Mouse (Mus musculus) ES-Bruce4 (cell line): ENCODE data around the gene Echdc2.
"Not testable (repeated sequence)": the region's sequence is repeated elsewhere in the genome, so short reads cannot be mapped to it uniquely, and the experiment has no call there.

Source experiments
- CTCF ChIP-seq: IDR thresholded peaks from one replicate; pipeline ENCODE4 v1.8.1; 2011; ENCODE audit warnings: low read depth, low read length
- EP300 ChIP-seq: IDR thresholded peaks from 2 replicates; pipeline ENCODE4 v1.6.1; 2011; ENCODE audit warnings: low read depth, low read length; ENCODE audit not compliant: insufficient read depth
- POLR2A ChIP-seq: IDR thresholded peaks from one replicate; pipeline ENCODE4 v1.8.1; 2011; ENCODE audit warnings: low read length; ENCODE audit not compliant: insufficient read depth

- TF ChIP-seq CTCF, POLR2A: not testable (repeated sequence)
- peak; percentile 82 for TF ChIP-seq EP300
These were observed 19.7 kb upstream of the Echdc2 start for GRCm38 (mm10) chr4:108145554-108145953.
